Mouse (Mus musculus) spleen, embryonic (tissue): ENCODE results near the gene Nfasc.

Source experiments
- CTCF ChIA-PET: fragments of 350-600 bp; sonication (Branson Sonifier 250); formaldehyde crosslinking; loops from one replicate; lab custom pipeline; 2022; lab: Charles Lee

Gene Nfasc

GRCm38 (mm10) chr1:132733873-132734447 is 7.6 kb downstream of the Nfasc start:
- CTCF ChIA-PET: no interaction called here

- CTCF ChIA-PET: no interaction called here
Observed at GRCm38 (mm10) chr1:132732307-132732706, 9.3 kb downstream of the Nfasc start.

GRCm38 (mm10) chr1:132727548-132727947 is 14.0 kb downstream of the Nfasc start:
- CTCF ChIA-PET: no interaction called here

GRCm38 (mm10) chr1:132722362-132722761 is 19.2 kb downstream of the Nfasc start:
- CTCF ChIA-PET: no interaction called here

- CTCF ChIA-PET: no interaction called here
Observed at GRCm38 (mm10) chr1:132721266-132721665, 20.3 kb downstream of the Nfasc start.

GRCm38 (mm10) chr1:132718225-132718624 is 23.4 kb downstream of the Nfasc start:
- CTCF ChIA-PET: no interaction called here

- CTCF ChIA-PET: no interaction called here
Observed at GRCm38 (mm10) chr1:132715044-132715443, 26.6 kb downstream of the Nfasc start.

- CTCF ChIA-PET: no interaction called here
Observed at GRCm38 (mm10) chr1:132709419-132709818, 32.2 kb downstream of the Nfasc start.

GRCm38 (mm10) chr1:132707301-132707700 is 34.3 kb downstream of the Nfasc start:
- CTCF ChIA-PET: no interaction called here

GRCm38 (mm10) chr1:132703467-132703866 is 38.1 kb downstream of the Nfasc start:
- CTCF ChIA-PET: no interaction called here

- CTCF ChIA-PET: no interaction called here
Observed at GRCm38 (mm10) chr1:132696926-132697325, 44.7 kb downstream of the Nfasc start.

GRCm38 (mm10) chr1:132696232-132696631 is 45.4 kb downstream of the Nfasc start:
- CTCF ChIA-PET: no interaction called here

- CTCF ChIA-PET: no interaction called here
Observed at GRCm38 (mm10) chr1:132694007-132694406, 47.6 kb downstream of the Nfasc start.

- CTCF ChIA-PET: no interaction called here
Observed at GRCm38 (mm10) chr1:132689181-132689580, 52.4 kb downstream of the Nfasc start.

GRCm38 (mm10) chr1:132678935-132679334 is 62.7 kb downstream of the Nfasc start:
- CTCF ChIA-PET: no interaction called here

- CTCF ChIA-PET: no interaction called here
Observed at GRCm38 (mm10) chr1:132678076-132678475, 63.5 kb downstream of the Nfasc start.

- CTCF ChIA-PET: no interaction called here
Observed at GRCm38 (mm10) chr1:132672704-132673103, 68.9 kb downstream of the Nfasc start.

GRCm38 (mm10) chr1:132669200-132669599 is 72.4 kb downstream of the Nfasc start:
- CTCF ChIA-PET: no interaction called here

- CTCF ChIA-PET: no interaction called here
Observed at GRCm38 (mm10) chr1:132660354-132660753, 81.2 kb downstream of the Nfasc start.

- CTCF ChIA-PET: no interaction called here
Observed at GRCm38 (mm10) chr1:132659604-132660003, 82.0 kb downstream of the Nfasc start.

- CTCF ChIA-PET: no interaction called here
Observed at GRCm38 (mm10) chr1:132655611-132656010, 86.0 kb downstream of the Nfasc start.

GRCm38 (mm10) chr1:132654769-132655168 is 86.8 kb downstream of the Nfasc start:
- CTCF ChIA-PET: no interaction called here

- CTCF ChIA-PET: no interaction called here
Observed at GRCm38 (mm10) chr1:132653841-132654457, 87.6 kb downstream of the Nfasc start.

GRCm38 (mm10) chr1:132653161-132653560 is 88.4 kb downstream of the Nfasc start:
- CTCF ChIA-PET: no interaction called here
